Mouse (Mus musculus) splenic B cell, adult 2 months (primary cell): ENCODE measurements around the gene Prkca.

Source experiments
- DNase-seq: peaks from one replicate; pipeline ENCODE4 v3.0.0-alpha.2; 2011; ENCODE audit warnings: low read depth, low spot score
- H3K27me3 ChIP-seq: 2 replicates; pipeline ENCODE4 v1.6.1; 2012; ENCODE audit warnings: mild to moderate bottlenecking, low read length, moderate library complexity, mixed read lengths; ENCODE audit not compliant: control insufficient read depth, poor library complexity, insufficient read depth, severe bottlenecking
- H3K36me3 ChIP-seq: 2 replicates; pipeline ENCODE4 v1.6.1; 2012; ENCODE audit warnings: mild to moderate bottlenecking, low read length, moderate library complexity, mixed read lengths; ENCODE audit not compliant: control insufficient read depth, poor library complexity, insufficient read depth, severe bottlenecking

The Prkca gene

GRCm38 (mm10) chr11:108295373-108295772, 48.4 kb downstream of the Prkca start:
- H3K27me3 ChIP-seq, result no peaks in the 10 kb centered on the region
- H3K36me3 ChIP-seq, result no peaks in the 10 kb centered on the region
- DNase-seq, result no peak

DNA sequence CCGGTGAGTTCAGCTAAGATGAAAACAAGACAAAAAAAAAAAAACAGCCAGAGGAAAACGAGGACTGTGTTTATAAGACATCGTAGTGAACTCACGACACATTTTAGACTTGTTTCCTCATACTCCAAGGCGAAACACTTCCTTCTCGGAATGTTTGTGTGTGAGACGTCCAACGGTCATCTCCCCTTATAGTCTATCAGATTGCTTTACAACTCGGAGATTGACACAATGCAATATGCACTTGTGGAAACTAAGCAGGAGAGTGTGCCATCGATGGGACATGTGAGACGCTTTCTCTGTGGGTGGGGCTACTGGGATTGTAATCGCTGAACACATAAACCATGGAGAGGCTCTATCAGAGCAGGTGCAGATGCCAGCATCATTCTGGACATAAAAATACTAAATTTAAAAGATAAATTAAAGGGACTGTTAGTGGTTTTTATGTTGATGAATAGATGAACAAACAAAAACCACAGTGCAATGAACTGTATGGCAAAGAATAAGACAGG, 49.4 kb downstream of the Prkca start:
- H3K36me3 ChIP-seq, result no peaks in the 10 kb centered on the region
- H3K27me3 ChIP-seq, result no peaks in the 10 kb centered on the region
- DNase-seq, result no peak

DNA sequence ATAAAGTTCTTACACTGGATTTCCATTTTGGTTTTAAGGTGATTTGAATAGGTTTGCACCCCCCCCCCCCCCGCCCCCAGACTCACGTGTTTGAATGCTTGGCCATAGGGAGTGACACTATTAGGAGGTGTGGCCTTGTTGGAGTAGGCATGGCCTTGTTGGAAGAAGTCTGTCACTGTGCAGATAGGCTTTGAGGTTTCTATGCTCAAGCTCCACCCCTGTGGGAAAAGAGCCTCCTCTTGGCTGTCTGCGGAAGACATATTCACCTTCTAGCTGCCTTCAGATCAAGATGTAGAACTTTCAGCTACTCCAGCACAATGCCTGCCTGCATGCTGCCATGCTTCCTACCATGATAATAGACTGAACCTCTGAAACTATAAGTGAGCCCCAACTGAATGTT, 49.9 kb downstream of the Prkca start:
- no peak for DNase-seq

GRCm38 (mm10) chr11:108289192-108289591, 54.5 kb downstream of the Prkca start:
- Histone ChIP-seq H3K36me3 (no peaks in the 10 kb centered on the region), H3K27me3 (no peaks in the 10 kb centered on the region)
- DNase-seq, result no peak

More for the DNA sequence above, 49.9 kb downstream of the Prkca start:
- H3K27me3 ChIP-seq, result no peaks in the 10 kb centered on the region
- H3K36me3 ChIP-seq, result no peaks in the 10 kb centered on the region

GRCm38 (mm10) chr11:108287321-108287720, 56.4 kb downstream of the Prkca start:
- H3K36me3 ChIP-seq, result 0 out of 2 replicates have a peak, but pooled peaks cover 2% of the 10 kb centered on the region
- no peak for DNase-seq

GRCm38 (mm10) chr11:108285046-108285445, 58.7 kb downstream of the Prkca start:
- no peak for DNase-seq
- Histone ChIP-seq H3K36me3 (0 out of 2 replicates have a peak, but pooled peaks cover 2% of the 10 kb centered on the region), H3K27me3 (no peaks in the 10 kb centered on the region)

More at GRCm38 (mm10) chr11:108287321-108287720, 56.4 kb downstream of the Prkca start:
- H3K27me3 ChIP-seq, result no peaks in the 10 kb centered on the region

- DNase-seq, result no peak
- H3K36me3 ChIP-seq, result 0 out of 2 replicates have a peak, but pooled peaks cover 2% of the 10 kb centered on the region
- no peaks in the 10 kb centered on the region for H3K27me3 ChIP-seq
Observed at GRCm38 (mm10) chr11:108282850-108283459, 60.8 kb downstream of the Prkca start.

- Histone ChIP-seq H3K36me3 (0 out of 2 replicates have a peak, but pooled peaks cover 2% of the 10 kb centered on the region), H3K27me3 (no peaks in the 10 kb centered on the region)
- DNase-seq, result no peak
Observed at GRCm38 (mm10) chr11:108279748-108280373, 63.9 kb downstream of the Prkca start.

- Histone ChIP-seq H3K27me3 (no peaks in the 10 kb centered on the region), H3K36me3 (no peaks in the 10 kb centered on the region)
- no peak for DNase-seq
Observed at GRCm38 (mm10) chr11:108277096-108277495, 66.6 kb downstream of the Prkca start.

DNA sequence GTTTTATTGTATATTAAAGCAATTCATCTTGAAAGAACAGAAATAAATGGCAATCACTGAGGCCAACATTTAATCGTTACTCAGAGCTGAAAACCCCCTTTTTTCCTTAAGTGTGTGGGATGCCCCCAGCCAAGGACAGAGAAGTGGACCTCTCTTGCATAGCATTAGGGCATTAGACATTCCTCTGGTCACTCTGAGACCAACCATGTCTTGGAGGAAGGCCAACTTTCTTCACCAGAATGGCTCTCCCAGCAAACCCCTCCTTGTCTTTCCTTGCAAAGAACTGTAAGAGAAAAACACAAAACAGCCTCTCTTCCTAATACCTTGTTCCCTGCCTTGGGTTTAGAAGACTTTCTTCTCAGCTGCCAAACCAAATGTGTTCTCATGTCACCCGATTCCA, 67.6 kb downstream of the Prkca start:
- DNase-seq, result no peak
- H3K27me3 ChIP-seq, result no peaks in the 10 kb centered on the region
- H3K36me3 ChIP-seq, result no peaks in the 10 kb centered on the region

DNA sequence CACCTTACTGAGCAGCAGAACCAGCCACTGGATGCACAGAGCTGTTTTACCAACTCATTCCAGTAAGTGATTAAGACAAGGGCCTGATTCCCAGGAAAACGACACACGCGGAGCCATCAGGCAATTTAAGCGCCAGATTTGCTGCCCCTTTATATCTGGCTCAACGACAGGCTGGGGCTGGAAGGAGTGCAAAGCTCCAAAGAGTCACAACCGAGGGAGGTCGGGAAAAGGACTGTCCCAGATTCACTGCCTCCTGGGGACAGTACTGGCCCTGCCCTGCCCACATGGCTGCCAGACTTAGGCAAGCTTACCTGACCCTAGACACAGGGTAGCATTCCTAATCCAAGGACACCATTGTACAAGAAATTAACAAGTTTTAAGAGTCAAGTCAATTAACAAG, 69.7 kb downstream of the Prkca start:
- H3K27me3 ChIP-seq, result no peaks in the 10 kb centered on the region
- no peaks in the 10 kb centered on the region for H3K36me3 ChIP-seq
- no peak for DNase-seq

DNA sequence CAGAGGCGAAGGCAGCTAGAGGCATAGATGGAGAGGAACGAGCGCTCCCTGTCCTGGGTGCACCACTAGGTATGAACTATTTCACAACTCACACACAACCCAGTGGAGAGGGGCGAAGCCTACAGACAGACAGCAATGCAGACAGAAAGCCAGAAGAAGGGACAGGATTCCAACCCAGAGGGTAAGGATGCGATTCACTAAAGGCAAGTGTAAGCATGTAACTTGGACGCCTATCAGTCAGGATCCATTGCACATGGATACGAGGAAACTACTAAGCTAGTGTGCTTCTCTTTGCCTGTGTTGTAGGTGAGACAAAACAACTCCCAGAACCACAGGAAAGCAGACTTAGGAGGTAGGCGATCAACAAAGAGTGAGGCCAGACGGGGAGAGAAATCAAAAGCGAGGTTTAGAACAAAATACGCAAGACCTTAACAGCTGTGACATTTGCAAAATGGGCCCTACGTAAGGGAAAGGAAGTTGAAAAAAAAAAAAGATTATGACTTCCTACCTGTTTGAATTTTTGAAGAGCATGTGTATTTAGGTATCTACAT, 70.2 kb downstream of the Prkca start:
- no peak for DNase-seq

DNA sequence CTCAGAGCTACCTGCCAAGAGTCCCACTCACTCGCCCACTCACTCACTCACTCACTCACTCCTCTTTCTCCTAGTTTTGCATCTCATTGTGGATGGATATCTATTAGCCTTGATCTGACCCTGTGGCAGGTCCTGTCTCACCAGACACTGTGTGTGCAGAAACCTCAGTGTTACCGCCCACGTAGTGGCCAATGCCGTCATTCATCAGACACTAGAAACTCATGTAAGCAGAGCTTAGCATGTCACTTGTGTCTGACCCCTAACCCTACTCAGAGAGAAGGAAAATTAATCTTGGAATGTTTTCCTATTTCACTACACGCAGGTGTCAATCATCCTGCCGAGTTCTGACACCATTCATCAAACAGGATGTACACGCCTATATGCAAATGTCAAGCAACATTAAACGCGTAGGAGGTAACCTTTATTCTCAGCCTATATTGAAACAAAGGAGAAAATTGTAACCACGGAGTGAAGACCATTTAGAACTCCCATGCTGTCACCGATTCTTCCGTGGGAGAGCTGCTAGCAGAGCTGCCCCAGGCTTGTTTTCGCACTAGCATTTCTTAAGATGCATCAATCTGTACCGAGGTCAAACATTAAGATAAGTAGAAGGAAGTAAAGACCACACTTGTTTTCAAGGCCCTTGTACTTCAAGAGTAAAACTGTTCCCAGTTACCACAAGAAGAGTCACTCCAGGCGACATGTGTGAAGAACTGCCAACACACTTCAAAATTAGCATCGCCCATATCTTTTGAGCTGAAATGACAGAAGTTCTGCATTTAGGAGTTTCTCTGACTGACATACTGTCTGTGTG, 70.9 kb downstream of the Prkca start:
- peak; percentile 52 for DNase-seq
- no peaks in the 10 kb centered on the region for H3K36me3 ChIP-seq
- H3K27me3 ChIP-seq, result no peaks in the 10 kb centered on the region

More for the DNA sequence above, 70.2 kb downstream of the Prkca start:
- Histone ChIP-seq H3K36me3 (no peaks in the 10 kb centered on the region), H3K27me3 (no peaks in the 10 kb centered on the region)

DNA sequence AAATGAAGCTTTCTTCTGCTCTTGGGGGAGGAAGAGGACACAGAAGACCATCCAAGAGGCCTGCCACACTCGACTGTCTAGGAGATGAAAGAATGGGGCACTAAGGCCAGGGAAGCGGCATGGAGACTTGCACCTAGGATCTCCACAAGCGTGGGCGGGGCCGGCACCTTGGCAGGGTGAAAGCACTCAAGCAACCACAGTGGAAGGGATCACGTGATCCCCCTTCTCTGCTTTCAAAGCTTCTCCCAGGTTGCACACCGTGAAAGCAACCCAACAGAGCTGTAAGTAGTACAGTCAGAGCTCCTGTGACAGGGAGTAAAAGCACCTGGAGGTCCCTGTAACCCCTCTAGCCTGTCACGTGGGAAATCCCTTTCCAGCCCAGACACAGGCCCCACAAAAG, 72.4 kb downstream of the Prkca start:
- DNase-seq, result peak; percentile 22
- H3K27me3 ChIP-seq, result no peaks in the 10 kb centered on the region
- H3K36me3 ChIP-seq, result no peaks in the 10 kb centered on the region
